Mouse (Mus musculus) bone marrow, adult 2 months (tissue): ENCODE measurements around the gene Nin.

Experiments used
- CTCF ChIP-seq: fragments of 200-500 bp; IDR thresholded peaks from 2 replicates; pipeline ENCODE4 v1.5.1; 2011; ENCODE audit warnings: low read length, control low read depth; ENCODE audit not compliant: control insufficient read depth, insufficient read depth
- POLR2A ChIP-seq: fragments of 200-500 bp; IDR thresholded peaks from 2 replicates; pipeline ENCODE4 v1.6.1; 2011; ENCODE audit warnings: low read depth, mild to moderate bottlenecking, control low read depth, low read length, borderline replicate concordance; ENCODE audit not compliant: control insufficient read depth

- no peak for TF ChIP-seq POLR2A
- no peak for TF ChIP-seq CTCF
These were observed 5.3 kb upstream of the Nin start for GRCm38 (mm10) chr12:70118721-70119345.
